In genomic region chr1:132165859-132166258, GRCm38 (mm10) we compare ENCODE assay signal across 13 mouse cellular contexts. TPM values are rescaled to one million over a fixed set of nuclear protein-coding genes. Genes with fewer than 3 reads are reported as not detected.
DNase-seq lines count a peak whose midpoint lies in the region; ATAC-seq and TF ChIP-seq lines count a peak whose summit lies in the region.
"Had no signal": no experiment of that assay in that cellular context is flagged by ENCODE, and none has a peak within 500 bp of the region (broad histone marks: within the 10 kb centered on the region; RNA-seq: fewer than 3 reads in every experiment).

No protein-coding gene starts in this region.

- no peak for TF ChIP-seq EP300 in heart, adult 2 months (IDR thresholded peaks at IDR 0.05; ENCODE audit: insufficient read depth, low read depth, low read length)

- no peak overlapping the region for H3K27ac ChIP-seq in heart, adult 2 months
- H3K27ac ChIP-seq in midbrain, postnatal 0 days (ENCODE audit: low read depth, low read length) = no peak overlapping the region
- no peak overlapping the region for H3K27ac ChIP-seq in midbrain, embryonic 16.5 days (ENCODE audit: low read length)
- no peak overlapping the region for H3K27ac ChIP-seq in bone marrow macrophage, adult 2 months (ENCODE audit: insufficient read depth, low read depth, low read length)
- H3K27ac ChIP-seq in forebrain, embryonic 13.5 days = no peak overlapping the region
- H3K27ac ChIP-seq: heart, embryonic 15.5 days; lung, embryonic 15.5 days; neural tube, embryonic 12.5 days had no signal

- H3K9me3 ChIP-seq in midbrain, postnatal 0 days (ENCODE audit: low read length) = no peaks in the 10 kb centered on the region
- no peaks in the 10 kb centered on the region for H3K9me3 ChIP-seq in midbrain, embryonic 16.5 days (replicated peaks; ENCODE audit: control insufficient read depth, low read length, poor library complexity, severe bottlenecking)
- H3K9me3 ChIP-seq in forebrain, embryonic 13.5 days (replicated peaks) = no peaks in the 10 kb centered on the region
- H3K9me3 ChIP-seq: heart, embryonic 15.5 days; lung, embryonic 15.5 days; neural tube, embryonic 12.5 days had no signal

- H3K36me3 ChIP-seq in heart, adult 2 months (ENCODE audit: control insufficient read depth, insufficient read depth, low read length) = no peaks in the 10 kb centered on the region
- H3K36me3 ChIP-seq in midbrain, postnatal 0 days (ENCODE audit: insufficient read depth, low read length) = no peaks in the 10 kb centered on the region
- H3K36me3 ChIP-seq in midbrain, embryonic 16.5 days (ENCODE audit: control insufficient read depth, insufficient read depth, low read length) = no peaks in the 10 kb centered on the region
- H3K36me3 ChIP-seq in forebrain, embryonic 13.5 days (ENCODE audit: poor library complexity, severe bottlenecking) = no peaks in the 10 kb centered on the region
- H3K36me3 ChIP-seq: heart, embryonic 15.5 days; lung, embryonic 15.5 days; neural tube, embryonic 12.5 days had no signal

- H3K4me3 ChIP-seq in heart, adult 2 months = no peak overlapping the region
- H3K4me3 ChIP-seq in midbrain, postnatal 0 days (ENCODE audit: low read depth, low read length) = no peak overlapping the region
- no peak overlapping the region for H3K4me3 ChIP-seq in midbrain, embryonic 16.5 days (ENCODE audit: low read depth, low read length)
- H3K4me3 ChIP-seq in bone marrow macrophage, adult 2 months (ENCODE audit: insufficient read depth, low read length) = no peak overlapping the region
- H3K4me3 ChIP-seq in forebrain, embryonic 13.5 days = no peak overlapping the region
- H3K4me3 ChIP-seq: heart, embryonic 15.5 days; lung, embryonic 15.5 days; neural tube, embryonic 12.5 days had no signal

- H3K79me2 ChIP-seq in heart, adult 2 months (replicated peaks; ENCODE audit: control insufficient read depth, insufficient read depth, low read length) = no peaks in the 10 kb centered on the region

- no peak for ATAC-seq in midbrain, postnatal 0 days (ENCODE audit: low FRiP score)
- ATAC-seq in midbrain, embryonic 16.5 days = no peak
- no peak for ATAC-seq in forebrain, embryonic 13.5 days

- 70% methylated on average over 3 of the region's 3 CpGs for WGBS in heart, adult 2 months
- 59% methylated on average over 3 of the region's 3 CpGs for WGBS in midbrain, postnatal 0 days
- 73% methylated on average over 3 of the region's 3 CpGs for WGBS in midbrain, embryonic 16.5 days
- WGBS in forebrain, embryonic 13.5 days = 58% methylated on average over 3 of the region's 3 CpGs

- H3K9ac ChIP-seq in heart, adult 2 months (ENCODE audit: low read depth, low read length) = no peak overlapping the region
- H3K9ac ChIP-seq in midbrain, postnatal 0 days (replicated peaks; ENCODE audit: low read length, poor library complexity, severe bottlenecking) = no peak overlapping the region
- no peak overlapping the region for H3K9ac ChIP-seq in midbrain, embryonic 16.5 days (ENCODE audit: low read depth, low read length)
- H3K9ac ChIP-seq in forebrain, embryonic 13.5 days = no peak overlapping the region
- H3K9ac ChIP-seq: heart, embryonic 15.5 days; lung, embryonic 15.5 days; neural tube, embryonic 12.5 days had no signal

- no peak for TF ChIP-seq POLR2A in heart, adult 2 months (IDR thresholded peaks at IDR 0.05; ENCODE audit: insufficient read depth, low read depth, low read length)
- TF ChIP-seq POLR2A in bone marrow macrophage, adult 2 months (IDR thresholded peaks at IDR 0.05; ENCODE audit: borderline replicate concordance, low read depth, low read length) = no peak

- no peaks in the 10 kb centered on the region; the same call in 1 of the 2 replicates for H3K27me3 ChIP-seq in heart, adult 2 months (ENCODE audit: control insufficient read depth, insufficient read depth, low read length)
- no peaks in the 10 kb centered on the region for H3K27me3 ChIP-seq in midbrain, postnatal 0 days (ENCODE audit: insufficient read depth, low read length)
- no peaks in the 10 kb centered on the region for H3K27me3 ChIP-seq in midbrain, embryonic 16.5 days (ENCODE audit: control insufficient read depth, insufficient read depth, low read depth, low read length)
- H3K27me3 ChIP-seq in forebrain, embryonic 13.5 days = peaks cover 14% of the 10 kb centered on the region; the same call in 1 of the 2 replicates
- H3K27me3 ChIP-seq: neural tube, embryonic 12.5 days had no signal

- no peak for DNase-seq in heart, adult 2 months
- no peak for DNase-seq in heart, adult 9 months (ENCODE audit: low spot score in 2 of 2)
- DNase-seq in midbrain, postnatal 0 days (ENCODE audit: low spot score) = no peak
- DNase-seq in thymus, postnatal 14 days = peak; percentile 43
- no peak for DNase-seq in heart, postnatal 14 days
- DNase-seq: cerebellum, adult 11-12 months had no signal

- peak; percentile 65 for TF ChIP-seq CTCF in heart, adult 2 months (IDR thresholded peaks at IDR 0.05)
- TF ChIP-seq CTCF in midbrain, postnatal 0 days (IDR thresholded peaks at IDR 0.05) = peak; percentile 50
- TF ChIP-seq CTCF in bone marrow macrophage, adult 2 months (IDR thresholded peaks at IDR 0.05; ENCODE audit: low read depth, low read length) = 0 out of 2 replicates have a peak, but pooled peaks have one; percentile 7

- intact Hi-C loops in heart, adult 2 months (cut with DNase I) = no loop called here
- intact Hi-C loops in heart, postnatal 14 days (cut with DNase I) = loop anchor here (5.0 kb wide), 1 partner anchor 41 kb away; no protein-coding TSS in a partner anchor

- no peak overlapping the region for H3K4me2 ChIP-seq in midbrain, postnatal 0 days (ENCODE audit: low read depth, low read length, poor library complexity, severe bottlenecking)
- no peak overlapping the region for H3K4me2 ChIP-seq in midbrain, embryonic 16.5 days (ENCODE audit: low read length)
- H3K4me2 ChIP-seq in forebrain, embryonic 13.5 days = no peak overlapping the region
- H3K4me2 ChIP-seq: heart, embryonic 15.5 days; lung, embryonic 15.5 days; neural tube, embryonic 12.5 days had no signal

- H3K4me1 ChIP-seq in heart, adult 2 months (ENCODE audit: control insufficient read depth, insufficient read depth, low read length) = no peaks in the 10 kb centered on the region
- 0 out of 2 replicates have a peak, but pooled peaks cover 4% of the 10 kb centered on the region for H3K4me1 ChIP-seq in midbrain, postnatal 0 days (ENCODE audit: insufficient read depth, low read length)
- H3K4me1 ChIP-seq in midbrain, embryonic 16.5 days (ENCODE audit: control insufficient read depth, insufficient read depth, low read length) = peaks cover 17% of the 10 kb centered on the region
- H3K4me1 ChIP-seq in bone marrow macrophage, adult 2 months (ENCODE audit: control insufficient read depth, insufficient read depth, low read length) = no peaks in the 10 kb centered on the region
- H3K4me1 ChIP-seq in forebrain, embryonic 13.5 days = peaks cover 27% of the 10 kb centered on the region

RNA-seq across cellular contexts. Expression of gene Lemd1, which starts 25.4 kb away (rescaled TPM):
- not detected for total RNA-seq in heart, adult 2 months (2021)
- 0.20 TPM in 1 of 2 replicates, not detected in the other for polyA plus RNA-seq in heart, adult 2 months (2012; rRNA removed)
- total RNA-seq in midbrain, postnatal 0 days (2014; rRNA removed) = 9.3 and 12.6 TPM in 2 replicates
- 11.3 and 12.6 TPM in 2 replicates for polyA plus RNA-seq in midbrain, postnatal 0 days (2015; fragmentation: Nextera tagmentation; extraction: Ambion mirVana)
- polyA plus RNA-seq in midbrain, embryonic 16.5 days (2015; fragmentation: Nextera tagmentation; extraction: Ambion mirVana) = 16.2 and 18.0 TPM in 2 replicates
- not detected in 2 replicates for polyA plus RNA-seq in bone marrow macrophage, adult 2 months (2012; ENCODE audit: insufficient read depth, insufficient read length, missing spikeins)
- total RNA-seq in heart, postnatal 14 days (2021) = not detected
- 14.3 and 17.0 TPM in 2 replicates for polyA plus RNA-seq in forebrain, embryonic 13.5 days (2015; fragmentation: Nextera tagmentation; extraction: Ambion mirVana)
- polyA plus RNA-seq: heart, embryonic 15.5 days had no signal

RNA-seq across cellular contexts. Expression of gene AC124108.1, which starts 25.4 kb away (rescaled TPM):
- total RNA-seq in heart, adult 2 months (2021) = under 1 TPM in 1 of 2 experiments, not detected in 1; 0.05 TPM
- 0.06 TPM in 1 of 2 replicates, not detected in the other for polyA plus RNA-seq in heart, adult 2 months (2012; rRNA removed)
- 3.9 and 6.9 TPM in 2 replicates for total RNA-seq in midbrain, postnatal 0 days (2014; rRNA removed)
- polyA plus RNA-seq in midbrain, postnatal 0 days (2015; fragmentation: Nextera tagmentation; extraction: Ambion mirVana) = 0.50 and 0.54 TPM in 2 replicates
- 2.8 and 4.0 TPM in 2 replicates for polyA plus RNA-seq in midbrain, embryonic 16.5 days (2015; fragmentation: Nextera tagmentation; extraction: Ambion mirVana)
- not detected in 2 replicates for polyA plus RNA-seq in bone marrow macrophage, adult 2 months (2012; ENCODE audit: insufficient read depth, insufficient read length, missing spikeins)
- total RNA-seq in heart, postnatal 14 days (2021) = not detected
- 3.4 and 3.9 TPM in 2 replicates for polyA plus RNA-seq in forebrain, embryonic 13.5 days (2015; fragmentation: Nextera tagmentation; extraction: Ambion mirVana)
- polyA plus RNA-seq: heart, embryonic 15.5 days; large intestine, adult 2 months had no signal

RNA-seq across cellular contexts. Expression of gene Cdk18, which starts 26.4 kb away (rescaled TPM):
- total RNA-seq in heart, adult 2 months (2021) = 10 to 100 TPM; 14.0 to 15.8 TPM
- polyA plus RNA-seq in heart, adult 2 months (2012; rRNA removed) = 20.9 and 25.1 TPM in 2 replicates
- total RNA-seq in midbrain, postnatal 0 days (2014; rRNA removed) = 3.5 and 7.2 TPM in 2 replicates
- 2.4 and 3.1 TPM in 2 replicates for polyA plus RNA-seq in midbrain, postnatal 0 days (2015; fragmentation: Nextera tagmentation; extraction: Ambion mirVana)
- 1.7 and 2.4 TPM in 2 replicates for polyA plus RNA-seq in midbrain, embryonic 16.5 days (2015; fragmentation: Nextera tagmentation; extraction: Ambion mirVana)
- polyA plus RNA-seq in bone marrow macrophage, adult 2 months (2012; ENCODE audit: insufficient read depth, insufficient read length, missing spikeins) = 56.1 and 65.3 TPM in 2 replicates
- 10 to 100 TPM in 1 of 2 experiments, 1 to 10 TPM in 1; 9.9 to 12.5 TPM for total RNA-seq in heart, postnatal 14 days (2021)
- polyA plus RNA-seq in forebrain, embryonic 13.5 days (2015; fragmentation: Nextera tagmentation; extraction: Ambion mirVana) = 0.23 and 0.59 TPM in 2 replicates

Comparison
In these comparisons a context has a peak if more than half of its experiments do, and no peak if none do; other contexts are left out.
1. CTCF ChIP-seq: peak in every context shown above with its lines; median percentile 65 in heart, adult 2 months; 50 in midbrain, postnatal 0 days; 7 in bone marrow macrophage, adult 2 months.
2. RNA of gene Lemd1, which starts 25.4 kb away (polyA plus RNA-seq): 16.2 to 18.0 TPM in midbrain, embryonic 16.5 days, 14.3 to 17.0 TPM in forebrain, embryonic 13.5 days and 11.3 to 12.6 TPM in midbrain, postnatal 0 days; 0.20 TPM in heart, adult 2 months and not detected in bone marrow macrophage, adult 2 months; every median in the first group is over 10 times any median in the second.